Mouse (Mus musculus): ENCODE results near the gene Ckap2.

DNA sequence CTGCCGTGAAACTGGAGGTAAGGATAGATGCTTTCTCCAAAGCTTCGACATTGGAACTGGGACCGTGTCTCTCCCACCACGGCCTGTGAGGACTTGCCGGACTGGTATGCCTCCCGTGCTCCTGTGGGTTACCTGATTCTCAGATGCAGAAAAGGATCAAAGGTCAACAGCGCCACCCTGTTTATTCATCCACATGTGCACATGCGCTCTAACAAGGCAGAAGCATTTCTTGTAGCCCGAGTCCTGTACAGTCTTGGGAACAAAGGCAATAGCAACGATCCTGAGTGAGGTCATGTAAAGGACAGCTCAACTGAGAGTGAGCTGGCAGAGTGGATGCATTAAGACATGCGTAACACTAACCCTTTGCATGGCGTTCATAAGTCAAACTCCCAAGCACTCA lies 53.6 kb downstream of the Ckap2 start:
- TF ChIP-seq CTCF (conservative IDR thresholded peaks at IDR 0.05; ENCODE audit: low read length) (no peak), NANOG (IDR thresholded peaks at IDR 0.05; ENCODE audit: borderline replicate concordance, low read length) (no peak), POU5F1 (IDR thresholded peaks at IDR 0.05; ENCODE audit: borderline replicate concordance, low read length) (no peak)

All from E14TG2a.4 (cell line).